Mouse (Mus musculus) cerebellum, adult 2 months (tissue): Measurements from ENCODE around the gene Syt1. TPM values are rescaled to one million over a fixed set of nuclear protein-coding genes. Genes with fewer than 3 reads are reported as not detected.
A peak's percentile ranks its signal among the peaks of the same experiment; 100 is the strongest.

Experiments used
- DNase-seq, 2 experiments: peaks; one replicate each; pipeline ENCODE4 v3.0.0; 2021
- H3K27ac ChIP-seq: fragments of 200-500 bp; 2 replicates; pipeline ENCODE4 v1.5.1; 2012; ENCODE audit warnings: low read length, control low read depth, inconsistent platforms; ENCODE audit not compliant: insufficient read depth
- H3K27me3 ChIP-seq: fragments of 200-500 bp; 2 replicates; pipeline ENCODE4 v1.6.1; 2012; ENCODE audit warnings: inconsistent platforms, mild to moderate bottlenecking, low read length, moderate library complexity; ENCODE audit not compliant: control insufficient read depth, insufficient read depth
- H3K4me1 ChIP-seq: fragments of 200-500 bp; 2 replicates; pipeline ENCODE4 v1.6.1; 2011; ENCODE audit warnings: low read length; ENCODE audit not compliant: control insufficient read depth, insufficient read depth
- H3K4me3 ChIP-seq: fragments of 200-500 bp; replicated peaks from 2 replicates; pipeline ENCODE3; 2011; ENCODE audit warnings: mild to moderate bottlenecking, low read depth, low read length, control low read depth; ENCODE audit not compliant: insufficient read depth
- CTCF ChIP-seq: fragments of 200-500 bp; IDR thresholded peaks from 2 replicates; pipeline ENCODE4 v1.5.1; 2011; ENCODE audit warnings: low read depth, mild to moderate bottlenecking, control low read depth, low read length, moderate library complexity, borderline replicate concordance; ENCODE audit not compliant: insufficient read depth
- POLR2A ChIP-seq: fragments of 200-500 bp; IDR thresholded peaks from 2 replicates; pipeline ENCODE4 v1.6.1; 2011; ENCODE audit warnings: low read length, control low read depth, borderline replicate concordance; ENCODE audit not compliant: insufficient read depth
- WGBS: fragments of 180-500 bp; shearing (Covaris S2); methylation state at CpG from one replicate; pipeline ENCODE4 v1.1.7; 2018; 5-methylcytosine and 5-hydroxymethylcytosine counted together
- polyA plus RNA-seq: library from polyadenylated mRNA; depleted of rRNA; stranded (reverse); fragments of >200 nt; gene quantifications from 2 replicates; pipeline ENCODE4 v1.2.3, GENCODE M21; 2012

Syt1 gene
- polyA plus RNA-seq, 1 experiment, result 209 TPM

GRCm38 (mm10) chr10:109003482-109003881 is 7.3 kb downstream of the Syt1 start:
- H3K27ac ChIP-seq, result peak overlapping the region; percentile 61; the same call in 1 of the 2 replicates
- H3K4me1 ChIP-seq, result peaks cover 16% of the 10 kb centered on the region; the same call in 1 of the 2 replicates
- peak; percentile 76 to 81 for DNase-seq
- TF ChIP-seq POLR2A (no peak), CTCF (no peak)
- no peaks in the 10 kb centered on the region for H3K27me3 ChIP-seq
- H3K4me3 ChIP-seq, result no peak overlapping the region
- 21% methylated on average over 4 of the region's 4 CpGs for WGBS

- H3K27ac ChIP-seq, result no peak overlapping the region
- 59% methylated on average over 2 of the region's 2 CpGs for WGBS
- no peaks in the 10 kb centered on the region for H3K4me1 ChIP-seq
- peak in 1 of 2 experiments; percentile 41 for DNase-seq
- no peak overlapping the region for H3K4me3 ChIP-seq
- TF ChIP-seq POLR2A, result no peak
- no peak for TF ChIP-seq CTCF
- H3K27me3 ChIP-seq, result no peaks in the 10 kb centered on the region
These were observed 23.5 kb downstream of the Syt1 start for GRCm38 (mm10) chr10:108987250-108987649.

- Histone ChIP-seq H3K27me3 (no peaks in the 10 kb centered on the region), H3K4me3 (no peak overlapping the region), H3K4me1 (peaks cover 2% of the 10 kb centered on the region; the same call in 1 of the 2 replicates), H3K27ac (no peak overlapping the region)
- DNase-seq, result peak; percentile 90 to 92
- no peak for TF ChIP-seq POLR2A
- no peak for TF ChIP-seq CTCF
- WGBS, result 4% methylated on average over 6 of the region's 6 CpGs
These were observed 31.1 kb downstream of the Syt1 start for GRCm38 (mm10) chr10:108979660-108980059.

GRCm38 (mm10) chr10:108954952-108955351 is 55.8 kb downstream of the Syt1 start:
- 82% methylated on average over 5 of the region's 5 CpGs for WGBS
- Histone ChIP-seq H3K4me3 (no peak overlapping the region), H3K4me1 (peaks cover 5% of the 10 kb centered on the region; the same call in 1 of the 2 replicates), H3K27me3 (no peaks in the 10 kb centered on the region), H3K27ac (no peak overlapping the region)
- DNase-seq, result no peak
- TF ChIP-seq POLR2A, result no peak
- TF ChIP-seq CTCF, result no peak

GRCm38 (mm10) chr10:108952182-108952581 is 58.6 kb downstream of the Syt1 start:
- H3K27ac ChIP-seq, result no peak overlapping the region

GRCm38 (mm10) chr10:108936838-108937430 is 73.8 kb downstream of the Syt1 start:
- no peak overlapping the region for H3K27ac ChIP-seq
- no peak for TF ChIP-seq CTCF
- TF ChIP-seq POLR2A, result no peak
- DNase-seq, result no peak
- 74% methylated on average over 10 of the region's 10 CpGs for WGBS
- no peak overlapping the region for H3K4me3 ChIP-seq
- no peaks in the 10 kb centered on the region for H3K4me1 ChIP-seq
- H3K27me3 ChIP-seq, result no peaks in the 10 kb centered on the region

More at GRCm38 (mm10) chr10:108952182-108952581, 58.6 kb downstream of the Syt1 start:
- no peak overlapping the region for H3K4me3 ChIP-seq
- TF ChIP-seq CTCF (no peak), POLR2A (no peak)
- H3K4me1 ChIP-seq, result peaks cover 5% of the 10 kb centered on the region; the same call in 1 of the 2 replicates
- peak; percentile 68 to 77 for DNase-seq
- H3K27me3 ChIP-seq, result no peaks in the 10 kb centered on the region
- WGBS, result 17% methylated on average over 8 of the region's 8 CpGs

- no peak overlapping the region for H3K27ac ChIP-seq
- H3K27me3 ChIP-seq, result no peaks in the 10 kb centered on the region
- peak; percentile 37 to 66 for DNase-seq
- H3K4me1 ChIP-seq, result peaks cover 6% of the 10 kb centered on the region
- no peak for TF ChIP-seq CTCF
- TF ChIP-seq POLR2A, result no peak
- 12% methylated on average over 3 of the region's 3 CpGs for WGBS
- no peak overlapping the region for H3K4me3 ChIP-seq
These were observed 80.5 kb downstream of the Syt1 start for GRCm38 (mm10) chr10:108930299-108930698.

GRCm38 (mm10) chr10:108929676-108930075 is 81.1 kb downstream of the Syt1 start:
- Histone ChIP-seq H3K4me1 (peaks cover 6% of the 10 kb centered on the region), H3K4me3 (no peak overlapping the region), H3K27me3 (no peaks in the 10 kb centered on the region), H3K27ac (no peak overlapping the region)
- peak; percentile 20 to 44 for DNase-seq
- WGBS, result 49% methylated on average over 6 of the region's 6 CpGs
- no peak for TF ChIP-seq CTCF
- no peak for TF ChIP-seq POLR2A
